ENCODE assay signal across 7 mouse cellular contexts in genomic region chr7:6285842-6286705, GRCm38 (mm10). TPM values are rescaled to one million over a fixed set of nuclear protein-coding genes. Genes with fewer than 3 reads are reported as not detected.
DNase-seq lines count a peak whose midpoint lies in the region; ATAC-seq lines count a peak whose summit lies in the region.

Gene Zfp667, plus strand, starts transcription at chr7:6286579.

- H3K27me3 ChIP-seq in intestine, embryonic 15.5 days (replicated peaks) = no peaks in the 10 kb centered on the region
- no peaks in the 10 kb centered on the region for H3K27me3 ChIP-seq in midbrain, embryonic 10.5 days (ENCODE audit: low read depth, poor library complexity, severe bottlenecking)

- no peaks in the 10 kb centered on the region for H3K9me3 ChIP-seq in intestine, embryonic 15.5 days
- no peaks in the 10 kb centered on the region for H3K9me3 ChIP-seq in midbrain, embryonic 10.5 days (replicated peaks)

- WGBS in intestine, embryonic 15.5 days = 2% methylated on average over 50 of the region's 50 CpGs
- WGBS in midbrain, embryonic 10.5 days = 3% methylated on average over 50 of the region's 50 CpGs

- H3K9ac ChIP-seq in intestine, embryonic 15.5 days = peak within 1 kb of the TSS; percentile 41

- intact Hi-C loops in left cerebral cortex, postnatal 25 days (cut with DNase I) = no loop called here

- peak within 1 kb of the TSS; percentile 61 for H3K4me2 ChIP-seq in intestine, embryonic 15.5 days (replicated peaks)

- peaks cover 12% of the 10 kb centered on the region for H3K4me1 ChIP-seq in intestine, embryonic 15.5 days (replicated peaks)
- H3K4me1 ChIP-seq in midbrain, embryonic 10.5 days = peaks cover 24% of the 10 kb centered on the region

- no peaks in the 10 kb centered on the region for H3K36me3 ChIP-seq in intestine, embryonic 15.5 days
- no peaks in the 10 kb centered on the region for H3K36me3 ChIP-seq in midbrain, embryonic 10.5 days

- peak; percentile 86 for ATAC-seq in intestine, embryonic 15.5 days

- H3K4me3 ChIP-seq in intestine, embryonic 15.5 days (replicated peaks) = peak within 1 kb of the TSS; percentile 41
- peak within 1 kb of the TSS; percentile 63 for H3K4me3 ChIP-seq in midbrain, embryonic 10.5 days

- peak within 1 kb of the TSS; percentile 42; the same call in 1 of the 2 replicates for H3K27ac ChIP-seq in intestine, embryonic 15.5 days
- H3K27ac ChIP-seq in midbrain, embryonic 10.5 days (replicated peaks) = peak within 1 kb of the TSS; percentile 83

- peak; percentile 99 for DNase-seq in adrenal gland, adult (ENCODE audit: inconsistent age in 2 of 2, low spot score in 1 of 2)
- DNase-seq in embryo, embryonic 10.5 days (ENCODE audit: low spot score) = peak; percentile 98
- peak; percentile 99 for DNase-seq in gastrocnemius, postnatal 25 days
- DNase-seq in left cerebral cortex, postnatal 25 days (ENCODE audit: low spot score in 2 of 2) = peak; percentile 97 to 98
- DNase-seq in midbrain, embryonic 10.5 days (ENCODE audit: low spot score) = peak; percentile 98
- DNase-seq in right cerebral cortex, postnatal 4 days = peak; percentile 99

RNA-seq across cellular contexts. Expression of gene Zfp667, which starts in this region (rescaled TPM):
- total RNA-seq in gastrocnemius, postnatal 25 days (2021) = 1 to 10 TPM; 2.7 to 3.8 TPM
- polyA plus RNA-seq in intestine, embryonic 15.5 days (2015; fragmentation: Nextera tagmentation; extraction: Ambion mirVana) = 5.4 and 6.5 TPM in 2 replicates
- total RNA-seq in left cerebral cortex, postnatal 25 days (2021) = 10 to 100 TPM; 11.4 to 11.7 TPM
- 6.3 and 7.7 TPM in 2 replicates for polyA plus RNA-seq in midbrain, embryonic 10.5 days (2016; fragmentation: Nextera tagmentation; extraction: Ambion mirVana)

Comparison
In these comparisons a context has a peak if more than half of its experiments do, and no peak if none do; other contexts are left out.
1. Peak in every context shown above with its lines: DNase-seq, ATAC-seq, H3K4me3 ChIP-seq and H3K27ac ChIP-seq.